Mouse (Mus musculus) heart, embryonic 14.5 days (tissue): ENCODE results near the gene Papss2. TPM values are rescaled to one million over a fixed set of nuclear protein-coding genes. Genes with fewer than 3 reads are reported as not detected.

ENCODE experiments used
- ATAC-seq: fragments of 200-750 bp; cut with Nextera tagmentation; 2 replicates; pipeline ENCODE4 v1.8.0; 2017; ENCODE audit warnings: low read depth, moderate TSS enrichment; ENCODE audit not compliant: insufficient number of reproducible peaks, insufficient read depth, low FRiP score
- H3K27ac ChIP-seq, 2 experiments: fragments of 200-500 bp in 1 of 2; fragments of 300-500 bp in 1 of 2; sonication (generic) in 1 of 2; replicated peaks in 1 of 2; 2 replicates each; pipeline ENCODE4 v1.5.1; 2012 to 2014; ENCODE audit warnings: low read depth in 2 of 2, low read length in 2 of 2, control low read depth in 1 of 2, mild to moderate bottlenecking in 1 of 2, mixed read lengths in 1 of 2; ENCODE audit not compliant: control insufficient read depth in 1 of 2, insufficient read depth in 1 of 2
- H3K27me3 ChIP-seq: fragments of 300-500 bp; sonication (generic); 2 replicates; pipeline ENCODE4 v1.6.1; 2014; ENCODE audit warnings: mild to moderate bottlenecking, low read length, control low read depth; ENCODE audit not compliant: control insufficient read depth, insufficient read depth
- H3K36me3 ChIP-seq: fragments of 300-500 bp; sonication (generic); 2 replicates; pipeline ENCODE4 v1.6.1; 2014; ENCODE audit warnings: mild to moderate bottlenecking, control low read depth, low read length, mixed read lengths; ENCODE audit not compliant: control insufficient read depth, insufficient read depth
- H3K4me1 ChIP-seq, 2 experiments: fragments of 200-500 bp in 1 of 2; fragments of 300-500 bp in 1 of 2; sonication (generic) in 1 of 2; 2 replicates each; pipeline ENCODE4 v1.6.1; 2012 to 2014; ENCODE audit warnings: low read length in 2 of 2, control low read depth in 1 of 2, mixed read lengths in 1 of 2; ENCODE audit not compliant: control insufficient read depth in 2 of 2, insufficient read depth in 2 of 2
- H3K4me2 ChIP-seq: fragments of 300-500 bp; sonication (generic); 2 replicates; pipeline ENCODE4 v1.6.1; 2014; ENCODE audit warnings: mild to moderate bottlenecking, low read length
- H3K4me3 ChIP-seq, 2 experiments: fragments of 200-500 bp in 1 of 2; fragments of 300-500 bp in 1 of 2; sonication (generic) in 1 of 2; 2 replicates each; pipeline ENCODE4 v1.5.1; 2012 to 2014; ENCODE audit warnings: low read length in 2 of 2, mild to moderate bottlenecking in 2 of 2, control low read depth in 1 of 2, low read depth in 1 of 2, moderate library complexity in 1 of 2; ENCODE audit not compliant: control insufficient read depth in 1 of 2, insufficient read depth in 1 of 2
- H3K9ac ChIP-seq: fragments of 300-500 bp; sonication (generic); 2 replicates; pipeline ENCODE4 v1.6.1; 2014; ENCODE audit warnings: mild to moderate bottlenecking, low read length
- H3K9me3 ChIP-seq: fragments of 300-500 bp; sonication (generic); 2 replicates; pipeline ENCODE4 v1.6.1; 2016; ENCODE audit warnings: low read length, control low read depth; ENCODE audit not compliant: control insufficient read depth
- WGBS: fragments of 180-500 bp; shearing (Covaris S2); extraction: QIAGEN DNeasy Blood & Tissue Kit; methylation state at CpG from one replicate; pipeline ENCODE4 v1.1.7; 2014; 5-methylcytosine and 5-hydroxymethylcytosine counted together
- polyA plus RNA-seq: library from polyadenylated mRNA; unstranded; fragments of >200 nt; fragmentation: Nextera tagmentation; extraction: Ambion mirVana; gene quantifications from 2 replicates; pipeline ENCODE4 v1.2.1, GENCODE M21; 2014

Papss2 gene
- polyA plus RNA-seq, 1 experiment from 2014 or later, result 10.3 TPM

- no peaks in the 10 kb centered on the region for H3K9me3 ChIP-seq
- no peak overlapping the region for H3K9ac ChIP-seq
- no peak for ATAC-seq
- no peak overlapping the region for H3K4me2 ChIP-seq
- 70% methylated on average over 6 of the region's 6 CpGs for WGBS
- no peak overlapping the region for H3K27ac ChIP-seq
- no peaks in the 10 kb centered on the region for H3K36me3 ChIP-seq
- peaks cover 0 to 3% of the 10 kb centered on the region in 2 experiments; a peak in 1 of 4 replicates for H3K4me1 ChIP-seq
- no peak overlapping the region for H3K4me3 ChIP-seq
- H3K27me3 ChIP-seq, result no peaks in the 10 kb centered on the region
Observed at GRCm38 (mm10) chr19:32601033-32601770, 5.6 kb downstream of the Papss2 start.

GRCm38 (mm10) chr19:32603466-32603865 is 7.9 kb downstream of the Papss2 start:
- Histone ChIP-seq H3K4me2 (no peak overlapping the region), H3K27ac (no peak overlapping the region), H3K36me3 (no peaks in the 10 kb centered on the region), H3K4me1 (peaks cover 0 to 3% of the 10 kb centered on the region in 2 experiments; a peak in 1 of 4 replicates), H3K27me3 (no peaks in the 10 kb centered on the region), H3K4me3 (no peak overlapping the region), H3K9me3 (no peaks in the 10 kb centered on the region), H3K9ac (no peak overlapping the region)
- 85% methylated on average over 1 of the region's 1 CpGs for WGBS
- no peak for ATAC-seq

- no peak for ATAC-seq
- 74% methylated on average over 8 of the region's 8 CpGs for WGBS
- H3K9me3 ChIP-seq, result no peaks in the 10 kb centered on the region
- no peaks in the 10 kb centered on the region for H3K36me3 ChIP-seq
- H3K9ac ChIP-seq, result no peak overlapping the region
- no peak overlapping the region for H3K4me2 ChIP-seq
- H3K27ac ChIP-seq, result no peak overlapping the region
- no peaks in the 10 kb centered on the region for H3K27me3 ChIP-seq
- H3K4me1 ChIP-seq, result peaks cover 0 to 3% of the 10 kb centered on the region in 2 experiments; a peak in 1 of 4 replicates
- no peak overlapping the region for H3K4me3 ChIP-seq
Observed at GRCm38 (mm10) chr19:32604127-32604526, 8.5 kb downstream of the Papss2 start.

- H3K9ac ChIP-seq, result no peak overlapping the region
- ATAC-seq, result no peak
- no peak overlapping the region for H3K4me3 ChIP-seq
- H3K4me1 ChIP-seq, result peaks cover 0 to 3% of the 10 kb centered on the region in 2 experiments; a peak in 1 of 4 replicates
- no peaks in the 10 kb centered on the region for H3K9me3 ChIP-seq
- no peaks in the 10 kb centered on the region for H3K36me3 ChIP-seq
- no peak overlapping the region for H3K27ac ChIP-seq
- H3K4me2 ChIP-seq, result no peak overlapping the region
- WGBS, result 83% methylated on average over 6 of the region's 6 CpGs
- H3K27me3 ChIP-seq, result no peaks in the 10 kb centered on the region
Observed at GRCm38 (mm10) chr19:32604563-32605252, 9.1 kb downstream of the Papss2 start.

GRCm38 (mm10) chr19:32606227-32606827 is 10.7 kb downstream of the Papss2 start:
- H3K9ac ChIP-seq, result no peak overlapping the region
- H3K27me3 ChIP-seq, result no peaks in the 10 kb centered on the region
- no peak overlapping the region for H3K4me2 ChIP-seq
- H3K4me1 ChIP-seq, result peaks cover 0 to 3% of the 10 kb centered on the region in 2 experiments; a peak in 1 of 4 replicates
- no peaks in the 10 kb centered on the region for H3K9me3 ChIP-seq
- H3K27ac ChIP-seq, result no peak overlapping the region
- H3K4me3 ChIP-seq, result no peak overlapping the region
- 75% methylated on average over 4 of the region's 4 CpGs for WGBS
- no peak for ATAC-seq
- no peaks in the 10 kb centered on the region for H3K36me3 ChIP-seq

GRCm38 (mm10) chr19:32607036-32607435 is 11.4 kb downstream of the Papss2 start:
- 78% methylated on average over 8 of the region's 8 CpGs for WGBS
- peaks cover 0 to 3% of the 10 kb centered on the region in 2 experiments; a peak in 1 of 4 replicates for H3K4me1 ChIP-seq
- no peak overlapping the region for H3K27ac ChIP-seq
- H3K4me3 ChIP-seq, result no peak overlapping the region
- no peaks in the 10 kb centered on the region for H3K36me3 ChIP-seq
- no peaks in the 10 kb centered on the region for H3K9me3 ChIP-seq
- no peaks in the 10 kb centered on the region for H3K27me3 ChIP-seq
- H3K4me2 ChIP-seq, result no peak overlapping the region
- no peak overlapping the region for H3K9ac ChIP-seq
- ATAC-seq, result no peak

GRCm38 (mm10) chr19:32611386-32612092 is 15.9 kb downstream of the Papss2 start:
- 91% methylated on average over 9 of the region's 9 CpGs for WGBS

More at GRCm38 (mm10) chr19:32611386-32612092, 15.9 kb downstream of the Papss2 start:
- H3K36me3 ChIP-seq, result no peaks in the 10 kb centered on the region
- no peak overlapping the region for H3K27ac ChIP-seq
- H3K4me2 ChIP-seq, result no peak overlapping the region
- no peak overlapping the region for H3K4me3 ChIP-seq
- no peaks in the 10 kb centered on the region for H3K27me3 ChIP-seq
- no peaks in the 10 kb centered on the region; a peak in 1 of 4 replicates for H3K4me1 ChIP-seq
- no peak for ATAC-seq
- no peak overlapping the region for H3K9ac ChIP-seq
- H3K9me3 ChIP-seq, result no peaks in the 10 kb centered on the region
